ENCODE assay signal across 17 mouse cellular contexts in genomic region chr4:139830053-139830452, GRCm38 (mm10). TPM values are rescaled to one million over a fixed set of nuclear protein-coding genes. Genes with fewer than 3 reads are reported as not detected.
DNase-seq lines count a peak whose midpoint lies in the region; ATAC-seq lines count a peak whose summit lies in the region.
"Had no signal": no experiment of that assay in that cellular context is flagged by ENCODE, and none has a peak within 500 bp of the region (broad histone marks: within the 10 kb centered on the region; RNA-seq: fewer than 3 reads in every experiment).

No protein-coding gene starts in this region.

- 0 out of 2 replicates have a peak overlapping the region, but pooled peaks have one; percentile 0 for H3K4me3 ChIP-seq in limb, embryonic 12.5 days (replicated peaks)
- H3K4me3 ChIP-seq in limb, embryonic 10.5 days, result no peak overlapping the region
- peak overlapping the region; percentile 46 for H3K4me3 ChIP-seq in embryonic facial prominence, embryonic 15.5 days (replicated peaks)
- H3K4me3 ChIP-seq in midbrain, embryonic 12.5 days, result peak overlapping the region; percentile 54
- H3K4me3 ChIP-seq in neural tube, embryonic 14.5 days (ENCODE audit: low read depth, low read length), result no peak overlapping the region
- no peak overlapping the region for H3K4me3 ChIP-seq in intestine, embryonic 15.5 days (replicated peaks)
- no peak overlapping the region for H3K4me3 ChIP-seq in forebrain, embryonic 16.5 days (replicated peaks; ENCODE audit: low read length)
- H3K4me3 ChIP-seq: erythroblast, embryonic 14.5 days; heart, embryonic 10.5 days; liver, embryonic 15.5 days had no signal

- no peak overlapping the region for H3K9ac ChIP-seq in limb, embryonic 12.5 days (replicated peaks)
- H3K9ac ChIP-seq in embryonic facial prominence, embryonic 15.5 days, result no peak overlapping the region
- H3K9ac ChIP-seq in midbrain, embryonic 12.5 days (replicated peaks), result peak overlapping the region; percentile 84
- no peak overlapping the region for H3K9ac ChIP-seq in neural tube, embryonic 14.5 days (replicated peaks; ENCODE audit: low read depth, low read length)
- H3K9ac ChIP-seq in intestine, embryonic 15.5 days, result no peak overlapping the region
- H3K9ac ChIP-seq in forebrain, embryonic 16.5 days (replicated peaks; ENCODE audit: low read depth, low read length), result no peak overlapping the region
- H3K9ac ChIP-seq: liver, embryonic 15.5 days had no signal

- H3K27ac ChIP-seq in limb, embryonic 12.5 days, result no peak overlapping the region
- H3K27ac ChIP-seq in limb, embryonic 10.5 days, result no peak overlapping the region
- no peak overlapping the region for H3K27ac ChIP-seq in embryonic facial prominence, embryonic 15.5 days (replicated peaks)
- H3K27ac ChIP-seq in midbrain, embryonic 12.5 days (replicated peaks), result no peak overlapping the region; the same call in 1 of the 2 replicates
- no peak overlapping the region for H3K27ac ChIP-seq in neural tube, embryonic 14.5 days (ENCODE audit: low read depth, low read length)
- H3K27ac ChIP-seq in intestine, embryonic 15.5 days, result no peak overlapping the region
- H3K27ac ChIP-seq in forebrain, embryonic 16.5 days (ENCODE audit: low read length), result no peak overlapping the region
- H3K27ac ChIP-seq: heart, embryonic 10.5 days; liver, embryonic 15.5 days had no signal

- H3K9me3 ChIP-seq in limb, embryonic 12.5 days, result no peaks in the 10 kb centered on the region
- H3K9me3 ChIP-seq in limb, embryonic 10.5 days (replicated peaks), result no peaks in the 10 kb centered on the region
- H3K9me3 ChIP-seq in embryonic facial prominence, embryonic 15.5 days (replicated peaks), result no peaks in the 10 kb centered on the region
- H3K9me3 ChIP-seq in midbrain, embryonic 12.5 days, result no peaks in the 10 kb centered on the region
- H3K9me3 ChIP-seq in neural tube, embryonic 14.5 days (ENCODE audit: control insufficient read depth, low read length), result no peaks in the 10 kb centered on the region
- no peaks in the 10 kb centered on the region for H3K9me3 ChIP-seq in intestine, embryonic 15.5 days
- no peaks in the 10 kb centered on the region for H3K9me3 ChIP-seq in forebrain, embryonic 16.5 days (ENCODE audit: control insufficient read depth, low read length)
- H3K9me3 ChIP-seq: heart, embryonic 10.5 days; liver, embryonic 15.5 days had no signal

- 2% methylated on average over 14 of the region's 14 CpGs for WGBS in limb, embryonic 12.5 days
- under 1% methylated on average over 14 of the region's 14 CpGs for WGBS in limb, embryonic 10.5 days
- 7% methylated on average over 14 of the region's 14 CpGs for WGBS in embryonic facial prominence, embryonic 15.5 days
- 8% methylated on average over 14 of the region's 14 CpGs for WGBS in midbrain, embryonic 12.5 days
- 12% methylated on average over 14 of the region's 14 CpGs for WGBS in neural tube, embryonic 14.5 days
- 2% methylated on average over 14 of the region's 14 CpGs for WGBS in intestine, embryonic 15.5 days
- 4% methylated on average over 14 of the region's 14 CpGs for WGBS in forebrain, embryonic 16.5 days

- no peak for ATAC-seq in limb, embryonic 12.5 days (ENCODE audit: insufficient number of reproducible peaks, insufficient read depth, low FRiP score, low TSS enrichment, low read depth)
- no peak for ATAC-seq in embryonic facial prominence, embryonic 15.5 days (ENCODE audit: insufficient number of reproducible peaks, low FRiP score, low TSS enrichment, low read depth)
- ATAC-seq in midbrain, embryonic 12.5 days (ENCODE audit: low FRiP score, low read depth), result no peak
- no peak for ATAC-seq in neural tube, embryonic 14.5 days (ENCODE audit: low read depth)
- ATAC-seq in intestine, embryonic 15.5 days, result no peak
- no peak for ATAC-seq in forebrain, embryonic 16.5 days
- ATAC-seq: intestine, postnatal 0 days had no signal

- H3K27me3 ChIP-seq in limb, embryonic 12.5 days, result peaks cover 100% of the 10 kb centered on the region
- peaks cover 100% of the 10 kb centered on the region for H3K27me3 ChIP-seq in limb, embryonic 10.5 days (ENCODE audit: low read depth, poor library complexity, severe bottlenecking)
- H3K27me3 ChIP-seq in embryonic facial prominence, embryonic 15.5 days, result peaks cover 99% of the 10 kb centered on the region
- peaks cover 96% of the 10 kb centered on the region for H3K27me3 ChIP-seq in midbrain, embryonic 12.5 days
- peaks cover 37% of the 10 kb centered on the region for H3K27me3 ChIP-seq in neural tube, embryonic 14.5 days (ENCODE audit: control insufficient read depth, insufficient read depth, low read length)
- H3K27me3 ChIP-seq in intestine, embryonic 15.5 days (replicated peaks), result peaks cover 99% of the 10 kb centered on the region
- H3K27me3 ChIP-seq in forebrain, embryonic 16.5 days (replicated peaks; ENCODE audit: control insufficient read depth, insufficient read depth, low read length), result peaks cover 86% of the 10 kb centered on the region

- no peaks in the 10 kb centered on the region for H3K36me3 ChIP-seq in limb, embryonic 12.5 days
- no peaks in the 10 kb centered on the region for H3K36me3 ChIP-seq in limb, embryonic 10.5 days
- H3K36me3 ChIP-seq in embryonic facial prominence, embryonic 15.5 days, result no peaks in the 10 kb centered on the region
- H3K36me3 ChIP-seq in midbrain, embryonic 12.5 days, result 0 out of 2 replicates have a peak, but pooled peaks cover 6% of the 10 kb centered on the region
- no peaks in the 10 kb centered on the region for H3K36me3 ChIP-seq in neural tube, embryonic 14.5 days (ENCODE audit: control insufficient read depth, insufficient read depth, low read length)
- H3K36me3 ChIP-seq in intestine, embryonic 15.5 days, result no peaks in the 10 kb centered on the region
- no peaks in the 10 kb centered on the region for H3K36me3 ChIP-seq in forebrain, embryonic 16.5 days (ENCODE audit: control insufficient read depth, insufficient read depth)
- H3K36me3 ChIP-seq: heart, embryonic 10.5 days; liver, embryonic 15.5 days had no signal

- H3K4me2 ChIP-seq in limb, embryonic 12.5 days, result no peak overlapping the region
- peak overlapping the region; percentile 47 for H3K4me2 ChIP-seq in embryonic facial prominence, embryonic 15.5 days (replicated peaks)
- H3K4me2 ChIP-seq in midbrain, embryonic 12.5 days (replicated peaks), result peak overlapping the region; percentile 61
- H3K4me2 ChIP-seq in neural tube, embryonic 14.5 days (ENCODE audit: low read depth, low read length), result peak overlapping the region; percentile 12; the same call in 1 of the 2 replicates
- H3K4me2 ChIP-seq in intestine, embryonic 15.5 days (replicated peaks), result no peak overlapping the region
- no peak overlapping the region for H3K4me2 ChIP-seq in forebrain, embryonic 16.5 days (ENCODE audit: low read length)
- H3K4me2 ChIP-seq: liver, embryonic 15.5 days had no signal

- peaks cover 26% of the 10 kb centered on the region for H3K4me1 ChIP-seq in limb, embryonic 12.5 days (replicated peaks)
- peaks cover 34% of the 10 kb centered on the region for H3K4me1 ChIP-seq in limb, embryonic 10.5 days
- peaks cover 36% of the 10 kb centered on the region for H3K4me1 ChIP-seq in embryonic facial prominence, embryonic 15.5 days
- H3K4me1 ChIP-seq in midbrain, embryonic 12.5 days, result peaks cover 64% of the 10 kb centered on the region
- peaks cover 12% of the 10 kb centered on the region for H3K4me1 ChIP-seq in neural tube, embryonic 14.5 days (ENCODE audit: control insufficient read depth, insufficient read depth, low read length)
- H3K4me1 ChIP-seq in intestine, embryonic 15.5 days (replicated peaks), result 0 out of 2 replicates have a peak, but pooled peaks cover 4% of the 10 kb centered on the region
- H3K4me1 ChIP-seq in forebrain, embryonic 16.5 days (replicated peaks; ENCODE audit: control insufficient read depth, insufficient read depth, low read length), result peaks cover 21% of the 10 kb centered on the region
- H3K4me1 ChIP-seq: liver, embryonic 15.5 days had no signal

- DNase-seq in limb, embryonic 10.5 days (ENCODE audit: low spot score), result no peak
- DNase-seq: adrenal gland, adult 2 months; cerebellum, adult 11 months; cerebellum, postnatal 25 days; gastrocnemius, postnatal 36 days; heart, postnatal 36 days; kidney, postnatal 10 days had no signal

RNA-seq across cellular contexts. Expression of gene Pax7, which starts 3.3 kb away (rescaled TPM):
- 0.40 and 0.45 TPM in 2 replicates for polyA plus RNA-seq in limb, embryonic 12.5 days (2016; fragmentation: Nextera tagmentation; extraction: Ambion mirVana)
- 0.11 and 0.14 TPM in 2 replicates for polyA plus RNA-seq in limb, embryonic 10.5 days (2016; fragmentation: Nextera tagmentation; extraction: Ambion mirVana)
- polyA plus RNA-seq in embryonic facial prominence, embryonic 15.5 days (2015; fragmentation: Nextera tagmentation; extraction: Ambion mirVana), result 1.7 and 2.6 TPM in 2 replicates
- polyA plus RNA-seq in midbrain, embryonic 12.5 days (2016; fragmentation: Nextera tagmentation; extraction: Ambion mirVana), result 4.4 and 5.7 TPM in 2 replicates
- 0.19 and 0.27 TPM in 2 replicates for polyA plus RNA-seq in neural tube, embryonic 14.5 days (2014; fragmentation: Nextera tagmentation; extraction: Ambion mirVana)
- polyA plus RNA-seq in intestine, embryonic 15.5 days (2015; fragmentation: Nextera tagmentation; extraction: Ambion mirVana), result not detected in 2 replicates
- polyA plus RNA-seq in forebrain, embryonic 16.5 days (2015; fragmentation: Nextera tagmentation; extraction: Ambion mirVana), result 0.15 TPM in 1 of 2 replicates, not detected in the other
- polyA plus RNA-seq: adrenal gland, adult 2 months; erythroblast, embryonic 14.5 days; intestine, postnatal 0 days had no signal

Comparison
In these comparisons a context has a peak if more than half of its experiments do, and no peak if none do; other contexts are left out.
1. H3K4me3 ChIP-seq: peak in limb, embryonic 12.5 days (single experiment), embryonic facial prominence, embryonic 15.5 days (single experiment) and midbrain, embryonic 12.5 days (single experiment); none in limb, embryonic 10.5 days (single experiment), neural tube, embryonic 14.5 days (single experiment), intestine, embryonic 15.5 days (single experiment) and forebrain, embryonic 16.5 days (single experiment).
2. H3K4me2 ChIP-seq: peak in embryonic facial prominence, embryonic 15.5 days (single experiment), midbrain, embryonic 12.5 days (single experiment) and neural tube, embryonic 14.5 days (single experiment); none in limb, embryonic 12.5 days (single experiment), intestine, embryonic 15.5 days (single experiment) and forebrain, embryonic 16.5 days (single experiment).